Mouse (Mus musculus) cerebellum, adult 8-10 months (tissue): Measurements from ENCODE around the gene Ctnna2.

Experiments
- DNase-seq: peaks from one replicate; pipeline ENCODE4 v3.0.0; 2022

Gene Ctnna2

GRCm38 (mm10) chr6:77578612-77579011 lies 400.9 kb downstream of the Ctnna2 start:
- DNase-seq, result no peak

DNA sequence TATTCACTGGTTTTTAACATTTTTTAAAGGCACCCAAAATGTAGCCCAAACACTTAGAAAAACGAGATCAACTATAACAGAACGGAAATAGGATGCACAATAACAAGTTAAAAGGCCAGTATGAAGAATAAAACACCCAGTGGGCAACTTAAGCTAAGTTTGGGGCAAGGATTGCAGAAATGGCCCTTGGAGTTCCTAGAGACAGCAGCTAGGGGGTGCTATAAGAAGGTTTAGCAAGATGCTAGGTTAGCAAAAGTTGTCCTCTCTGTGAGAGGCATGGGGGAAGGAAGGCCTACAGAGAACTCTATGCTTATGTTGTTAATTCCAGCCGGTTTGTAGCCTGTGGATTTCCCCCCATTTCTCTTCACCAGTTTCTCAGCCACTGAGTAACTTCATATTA lies 401.9 kb downstream of the Ctnna2 start:
- DNase-seq, result no peak

- peak; percentile 14 for DNase-seq
These were observed 406.9 kb downstream of the Ctnna2 start for GRCm38 (mm10) chr6:77572614-77573013.

DNA sequence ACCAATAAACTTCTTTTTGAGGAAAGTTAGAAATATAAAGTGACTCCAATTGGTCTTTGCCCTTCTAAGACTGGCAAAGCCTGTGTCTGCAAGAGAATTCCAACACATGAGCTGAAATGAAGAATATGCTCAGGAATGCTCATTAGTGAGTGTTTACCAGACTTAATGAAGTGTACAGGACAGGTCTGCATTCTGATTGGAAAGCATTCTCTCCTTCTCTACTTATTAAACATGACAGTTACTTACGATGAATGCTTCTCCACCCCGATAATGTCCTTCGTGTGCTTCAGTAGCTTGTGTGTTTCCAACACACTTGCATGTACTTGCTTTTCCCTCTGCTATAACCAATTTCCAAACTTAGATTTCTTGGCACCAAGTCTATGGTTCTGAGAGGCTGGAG lies 409.6 kb downstream of the Ctnna2 start:
- DNase-seq, result no peak

GRCm38 (mm10) chr6:77556181-77556580 lies 423.3 kb downstream of the Ctnna2 start:
- no peak for DNase-seq

GRCm38 (mm10) chr6:77537055-77537807 lies 442.3 kb downstream of the Ctnna2 start:
- DNase-seq, result no peak

DNA sequence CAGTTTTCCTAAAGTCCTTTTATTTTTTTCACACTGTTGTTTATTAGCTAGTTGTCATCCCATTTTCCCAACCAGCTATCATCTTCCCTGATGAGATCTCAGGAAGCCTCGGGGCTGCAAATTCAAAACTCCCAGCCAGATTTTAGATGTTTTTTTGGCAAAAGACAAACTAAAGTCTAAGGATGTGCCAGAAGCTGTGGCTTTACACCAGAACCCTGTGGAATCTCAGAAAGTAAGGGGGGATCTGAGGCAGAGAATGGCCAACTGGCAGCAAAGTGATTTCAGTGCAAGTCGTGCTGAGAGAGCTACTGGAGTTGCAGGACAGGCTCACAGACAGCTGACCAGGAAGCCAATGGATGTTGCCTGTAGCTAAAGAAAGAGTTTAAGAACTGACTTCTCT lies 451.9 kb downstream of the Ctnna2 start:
- DNase-seq, result no peak

DNA sequence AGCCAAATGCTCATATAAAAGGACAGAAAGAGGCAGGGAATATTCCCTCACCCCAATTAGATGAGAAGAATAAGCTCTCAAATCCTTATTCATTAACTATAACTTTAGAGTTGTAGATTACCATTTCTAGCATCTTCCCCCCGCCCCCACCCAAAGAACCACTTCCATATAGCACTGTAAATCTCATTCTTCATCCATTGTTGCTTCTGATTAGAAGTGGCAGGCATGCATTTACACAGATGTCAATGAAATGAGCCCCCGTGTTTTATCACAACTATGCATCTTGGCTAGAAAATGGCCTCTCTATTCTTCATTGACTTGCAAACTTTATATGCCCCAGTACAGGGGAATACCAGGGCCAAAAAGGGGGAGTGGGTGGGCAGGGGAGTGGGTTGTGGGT lies 457.7 kb downstream of the Ctnna2 start:
- no peak for DNase-seq

DNA sequence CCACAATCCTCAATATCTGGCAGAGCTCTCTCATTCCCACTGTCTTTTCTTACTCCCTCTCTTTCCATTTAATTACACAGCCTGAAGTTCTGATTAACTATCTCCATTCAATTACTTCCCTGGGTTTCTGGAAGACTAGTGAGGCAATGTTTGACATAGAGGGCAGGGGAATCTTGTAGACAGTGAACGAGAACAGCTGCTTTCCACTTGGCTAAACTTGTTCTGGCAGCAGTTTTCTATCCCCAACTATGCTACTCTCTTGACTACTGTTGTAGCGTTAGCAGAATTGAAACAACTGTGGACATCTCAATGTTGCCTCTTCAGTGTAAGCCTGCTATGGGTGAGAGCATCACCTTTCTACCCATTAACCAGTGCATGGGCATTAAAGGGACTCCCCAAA lies 463.0 kb downstream of the Ctnna2 start:
- no peak for DNase-seq

- DNase-seq, result no peak
These were observed 467.7 kb downstream of the Ctnna2 start for GRCm38 (mm10) chr6:77511805-77512204.

DNA sequence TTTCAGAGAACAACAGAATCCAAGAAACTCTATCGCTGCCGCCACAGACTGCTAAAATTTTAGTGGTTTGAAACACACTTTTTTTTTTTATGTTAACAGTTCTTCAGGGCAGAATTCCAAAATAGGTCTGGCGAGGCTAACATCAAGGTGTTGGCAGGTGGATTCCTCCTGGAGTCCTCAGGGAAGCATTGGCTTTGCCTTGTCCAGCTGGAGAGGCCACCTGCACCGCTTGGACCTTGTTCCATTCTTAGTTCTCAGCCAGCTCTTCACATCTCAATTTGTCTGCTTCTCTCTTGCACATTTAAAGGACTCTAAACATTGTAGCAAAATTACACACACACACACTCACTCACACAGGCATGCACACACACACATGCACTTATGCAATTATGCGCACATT lies 487.8 kb downstream of the Ctnna2 start:
- DNase-seq, result peak; percentile 54

- DNase-seq, result no peak
These were observed 492.8 kb downstream of the Ctnna2 start for GRCm38 (mm10) chr6:77486658-77487057.

DNA sequence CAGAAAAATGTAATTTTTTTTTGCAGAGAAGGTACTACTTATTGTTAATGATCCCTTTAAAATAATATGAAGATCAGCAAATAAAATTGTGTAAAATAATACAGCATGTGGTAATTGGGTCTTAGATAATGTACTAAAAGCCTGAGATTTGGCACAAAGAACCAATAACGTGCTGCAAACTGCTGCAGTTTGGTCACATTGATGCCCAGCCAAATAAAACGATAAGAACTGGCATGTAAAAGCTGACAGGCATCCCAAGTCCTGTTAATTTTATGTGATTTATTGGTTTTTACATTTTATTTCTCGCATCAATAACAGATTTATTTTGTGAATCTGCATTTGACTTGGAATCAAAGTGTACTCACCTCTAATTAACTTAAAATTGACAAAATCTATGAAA lies 497.4 kb downstream of the Ctnna2 start:
- DNase-seq, result no peak

DNA sequence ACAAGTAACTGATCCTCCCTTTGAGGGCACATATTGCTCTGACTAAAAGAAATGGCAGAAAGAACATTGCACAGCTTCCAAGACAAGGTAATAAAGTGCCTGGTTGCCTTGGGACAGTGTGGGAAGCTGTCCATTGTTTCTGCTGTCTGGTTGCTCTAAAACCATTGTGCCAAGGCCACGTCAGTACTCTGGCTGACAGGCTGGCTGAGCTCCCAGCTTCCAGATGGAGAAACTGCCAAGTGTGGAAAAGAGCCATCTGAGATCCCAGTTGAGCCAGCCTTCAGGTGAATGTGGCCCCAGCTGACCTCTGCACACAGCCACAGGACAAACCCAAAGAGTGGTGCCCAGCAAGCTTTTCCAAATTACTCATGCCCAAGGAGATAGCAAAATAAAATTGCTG lies 504.1 kb downstream of the Ctnna2 start:
- DNase-seq, result peak; percentile 96

DNA sequence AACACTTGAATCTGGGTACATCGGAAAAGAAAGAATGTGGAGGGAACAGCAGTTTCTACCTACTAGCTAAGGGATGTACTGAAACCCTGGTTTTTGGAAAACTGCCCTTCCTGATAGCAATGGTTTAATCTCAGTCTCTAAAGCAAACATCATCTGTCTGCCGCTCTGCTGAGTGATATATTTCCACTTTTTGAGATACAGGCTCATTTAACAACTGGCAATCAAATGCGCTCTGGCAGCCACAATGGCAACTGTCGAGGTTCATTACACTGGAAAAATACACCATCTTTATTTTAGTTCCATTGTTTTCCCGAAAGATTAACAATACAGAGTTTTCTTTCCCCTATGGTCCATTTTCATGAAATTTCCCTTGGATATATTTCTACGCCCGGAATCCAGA lies 506.2 kb downstream of the Ctnna2 start:
- DNase-seq, result no peak

- no peak for DNase-seq
These were observed 511.4 kb downstream of the Ctnna2 start for GRCm38 (mm10) chr6:77468058-77468457.

DNA sequence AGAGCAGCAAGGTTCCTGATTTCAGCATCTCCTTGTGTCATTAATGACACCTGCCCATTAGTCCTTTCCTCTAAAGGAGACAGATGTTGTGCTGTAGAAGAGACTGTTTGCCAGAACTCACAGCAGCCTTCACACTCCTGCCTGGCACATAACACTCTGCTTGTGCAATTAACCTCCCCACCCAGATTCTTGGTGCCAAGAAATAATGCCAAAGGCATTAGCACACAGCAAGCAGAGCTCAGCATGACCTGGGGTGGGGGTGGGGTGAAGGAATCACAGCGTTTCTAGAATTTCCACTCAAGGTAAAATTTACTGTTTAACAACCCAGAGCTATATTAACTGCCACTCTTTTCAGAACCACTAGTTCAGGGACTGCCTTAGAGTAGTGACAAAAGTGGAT lies 516.8 kb downstream of the Ctnna2 start:
- DNase-seq, result no peak

DNA sequence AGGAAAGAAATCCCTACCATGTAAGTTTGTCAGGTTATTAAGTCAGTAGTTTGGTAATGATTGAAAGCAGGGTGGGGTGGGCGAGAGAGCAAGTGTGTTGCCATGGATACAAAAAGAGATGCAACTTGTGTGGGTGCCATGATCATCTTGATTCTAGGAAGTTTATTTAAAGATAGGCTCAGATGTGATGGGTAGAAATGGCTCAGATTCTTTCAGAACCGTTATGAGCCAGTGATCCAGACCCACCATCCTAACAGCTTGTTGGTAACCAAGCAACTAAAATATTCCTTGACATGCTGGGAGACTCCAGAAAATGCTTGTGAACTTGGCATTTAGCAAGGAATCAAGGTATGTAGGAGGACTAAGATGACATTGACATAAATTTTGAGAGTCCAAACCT lies 521.6 kb downstream of the Ctnna2 start:
- no peak for DNase-seq

- no peak for DNase-seq
These were observed 532.6 kb downstream of the Ctnna2 start for GRCm38 (mm10) chr6:77446861-77447260.

DNA sequence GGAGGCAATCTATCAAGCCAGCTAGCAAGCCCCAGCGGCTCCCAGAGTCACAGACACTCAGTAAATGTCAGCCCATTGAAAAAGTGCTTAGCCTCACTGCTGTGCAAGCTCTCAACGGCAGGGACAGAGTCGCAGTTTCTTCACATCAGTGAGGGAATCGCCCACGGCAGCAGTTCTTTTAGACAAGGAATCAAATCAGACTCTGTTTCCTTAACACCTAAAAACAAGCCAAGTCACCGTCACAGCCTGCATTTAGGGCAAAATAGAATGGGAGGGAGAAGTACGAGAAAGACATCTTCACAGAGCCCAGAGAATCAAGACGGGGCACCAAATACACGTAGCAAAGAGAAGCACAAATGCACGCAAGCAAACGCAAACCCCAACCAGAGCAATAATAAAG lies 535.6 kb downstream of the Ctnna2 start:
- no peak for DNase-seq

GRCm38 (mm10) chr6:77441051-77441450 lies 538.4 kb downstream of the Ctnna2 start:
- no peak for DNase-seq

GRCm38 (mm10) chr6:77430381-77430780 lies 549.1 kb downstream of the Ctnna2 start:
- DNase-seq, result no peak

GRCm38 (mm10) chr6:77425746-77426145 lies 553.8 kb downstream of the Ctnna2 start:
- peak; percentile 41 for DNase-seq

- no peak for DNase-seq
These were observed 554.7 kb downstream of the Ctnna2 start for GRCm38 (mm10) chr6:77424826-77425225.

DNA sequence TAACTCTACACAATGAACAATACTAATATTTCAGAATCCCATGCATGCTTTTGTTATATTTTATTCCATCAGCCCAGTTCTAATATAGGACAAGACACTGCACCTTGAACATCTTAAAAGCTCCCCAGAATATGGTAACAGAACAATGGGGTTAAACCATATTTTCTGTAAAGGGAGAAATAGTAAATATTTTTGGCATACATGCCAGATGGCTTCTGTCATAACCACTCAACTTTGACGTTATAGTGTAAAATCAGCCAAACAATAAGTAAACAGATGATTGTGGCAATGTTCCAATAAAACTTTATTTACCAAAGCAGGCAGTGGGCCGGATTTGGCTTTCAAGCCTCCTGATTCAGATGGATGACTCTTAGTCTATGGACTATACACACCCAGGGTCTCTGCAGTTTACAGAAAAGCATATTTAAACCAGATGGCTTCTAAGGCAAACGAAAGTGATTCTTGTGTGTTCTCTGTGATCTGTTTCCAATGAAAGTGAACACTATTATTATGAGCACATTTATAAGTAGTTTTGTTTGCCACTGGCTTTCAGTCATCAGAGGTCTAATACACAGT lies 557.8 kb downstream of the Ctnna2 start:
- DNase-seq, result no peak
